Mouse (Mus musculus) lung, adult 2 months (tissue): ENCODE data around the gene Pakap. TPM values are rescaled to one million over a fixed set of nuclear protein-coding genes. Genes with fewer than 3 reads are reported as not detected.

Experiments
- DNase-seq: peaks from one replicate; pipeline ENCODE4 v3.0.0; 2022
- H3K4me1 ChIP-seq: fragments of 200-500 bp; 2 replicates; pipeline ENCODE4 v1.6.1; 2011; ENCODE audit warnings: low read length; ENCODE audit not compliant: control insufficient read depth, insufficient read depth
- H3K4me3 ChIP-seq: fragments of 200-500 bp; replicated peaks from 2 replicates; pipeline ENCODE3; 2011; ENCODE audit warnings: low read depth, mild to moderate bottlenecking, control low read depth, low read length; ENCODE audit errors: extremely low read depth
- CTCF ChIP-seq: fragments of 200-500 bp; IDR thresholded peaks from 2 replicates; pipeline ENCODE4 v1.5.1; 2011; ENCODE audit warnings: mild to moderate bottlenecking, low read length, control low read depth; ENCODE audit not compliant: insufficient read depth
- POLR2A ChIP-seq: fragments of 200-500 bp; IDR thresholded peaks from 2 replicates; pipeline ENCODE4 v1.6.1; 2011; ENCODE audit warnings: low read depth, mild to moderate bottlenecking, control low read depth, low read length, borderline replicate concordance; ENCODE audit errors: extremely low read depth
- WGBS: fragments of 180-500 bp; shearing (Covaris S2); methylation state at CpG from one replicate; pipeline ENCODE4 v1.1.7; 2018; 5-methylcytosine and 5-hydroxymethylcytosine counted together
- polyA plus RNA-seq: library from polyadenylated mRNA; depleted of rRNA; stranded (reverse); fragments of >200 nt; gene quantifications from 2 replicates; pipeline ENCODE4 v1.2.3, GENCODE M21; 2012

The Pakap gene
- polyA plus RNA-seq, 1 experiment: 2.7 TPM

- TF ChIP-seq CTCF: no peak
- TF ChIP-seq POLR2A: no peak
- no peak for DNase-seq
- WGBS: 31% methylated on average over 12 of the region's 12 CpGs
- H3K4me3 ChIP-seq: peak overlapping the region; percentile 63
- peaks cover 30% of the 10 kb centered on the region for H3K4me1 ChIP-seq
Observed at GRCm38 (mm10) chr4:57845541-57846210, 277.7 kb downstream of the Pakap start.

- TF ChIP-seq CTCF: no peak
- TF ChIP-seq POLR2A: no peak
- WGBS: 16% methylated on average over 12 of the region's 12 CpGs
- peaks cover 32% of the 10 kb centered on the region for H3K4me1 ChIP-seq
Observed at GRCm38 (mm10) chr4:57846381-57846990, 278.5 kb downstream of the Pakap start.

GRCm38 (mm10) chr4:57846991-57847422 lies 279.0 kb downstream of the Pakap start:
- WGBS: 20% methylated on average over 8 of the region's 8 CpGs
- Histone ChIP-seq H3K4me1 (peaks cover 32% of the 10 kb centered on the region), H3K4me3 (peak overlapping the region; percentile 63)
- peak; percentile 47 for DNase-seq
- TF ChIP-seq CTCF (no peak), POLR2A (peak; percentile 52; the same call in 1 of the 2 replicates)

More at GRCm38 (mm10) chr4:57846381-57846990, 278.5 kb downstream of the Pakap start:
- DNase-seq: no peak
- H3K4me3 ChIP-seq: peak overlapping the region; percentile 63

- TF ChIP-seq CTCF: no peak
- TF ChIP-seq POLR2A: no peak
- H3K4me1 ChIP-seq: peaks cover 29% of the 10 kb centered on the region
- DNase-seq: no peak
- WGBS: 50% methylated on average over 3 of the region's 3 CpGs
- peak overlapping the region; percentile 25 for H3K4me3 ChIP-seq
Observed at GRCm38 (mm10) chr4:57847676-57848075, 279.7 kb downstream of the Pakap start.

GRCm38 (mm10) chr4:57849465-57849864 lies 281.5 kb downstream of the Pakap start:
- no peak for TF ChIP-seq POLR2A
- peak; percentile 8; the same call in 1 of the 2 replicates for TF ChIP-seq CTCF
- DNase-seq: no peak
- H3K4me1 ChIP-seq: peaks cover 24% of the 10 kb centered on the region

GRCm38 (mm10) chr4:57851731-57852130 lies 283.8 kb downstream of the Pakap start:
- 91% methylated on average over 1 of the region's 1 CpGs for WGBS
- no peak for TF ChIP-seq CTCF
- TF ChIP-seq POLR2A: no peak
- peaks cover 37% of the 10 kb centered on the region for H3K4me1 ChIP-seq
- no peak overlapping the region for H3K4me3 ChIP-seq
- no peak for DNase-seq

More at GRCm38 (mm10) chr4:57849465-57849864, 281.5 kb downstream of the Pakap start:
- 45% methylated on average over 6 of the region's 6 CpGs for WGBS
- H3K4me3 ChIP-seq: peak overlapping the region; percentile 25

GRCm38 (mm10) chr4:57852461-57853040 lies 284.6 kb downstream of the Pakap start:
- TF ChIP-seq POLR2A: no peak
- no peak for TF ChIP-seq CTCF
- no peak for DNase-seq

GRCm38 (mm10) chr4:57854181-57854580 lies 286.2 kb downstream of the Pakap start:
- Histone ChIP-seq H3K4me3 (no peak overlapping the region), H3K4me1 (peaks cover 34% of the 10 kb centered on the region)
- TF ChIP-seq POLR2A: no peak
- no peak for TF ChIP-seq CTCF
- DNase-seq: no peak
- 82% methylated on average over 6 of the region's 6 CpGs for WGBS

More at GRCm38 (mm10) chr4:57852461-57853040, 284.6 kb downstream of the Pakap start:
- H3K4me1 ChIP-seq: peaks cover 36% of the 10 kb centered on the region
- no peak overlapping the region for H3K4me3 ChIP-seq
- 31% methylated on average over 9 of the region's 9 CpGs for WGBS

GRCm38 (mm10) chr4:57855281-57855941 lies 287.4 kb downstream of the Pakap start:
- no peak for DNase-seq
- peaks cover 34% of the 10 kb centered on the region for H3K4me1 ChIP-seq
- 61% methylated on average over 18 of the region's 18 CpGs for WGBS
- TF ChIP-seq POLR2A (no peak), CTCF (no peak)
- H3K4me3 ChIP-seq: no peak overlapping the region
